Mouse (Mus musculus) embryonic fibroblast, embryonic 13.5 days (primary cell): ENCODE measurements around the gene Appbp2.

Experiments
- CTCF ChIP-seq: IDR thresholded peaks from 2 replicates; pipeline ENCODE4 v1.5.1; 2011; ENCODE audit warnings: mild to moderate bottlenecking, control low read depth, low read length, moderate library complexity, borderline replicate concordance; ENCODE audit not compliant: insufficient read depth
- POLR2A ChIP-seq: IDR thresholded peaks from 2 replicates; pipeline ENCODE4 v1.6.1; 2011; ENCODE audit warnings: low read depth, mild to moderate bottlenecking, control low read depth, low read length, moderate library complexity

GRCm38 (mm10) chr11:85270631-85271030 is 35.7 kb upstream of the Appbp2 start:
- no peak for TF ChIP-seq CTCF
- TF ChIP-seq POLR2A: no peak
